Comparison of ENCODE assay signal across 9 mouse cellular contexts in genomic region chr13:91478011-91478410, GRCm38 (mm10). TPM values are rescaled to one million over a fixed set of nuclear protein-coding genes. Genes with fewer than 3 reads are reported as not detected.
DNase-seq lines count a peak whose midpoint lies in the region; ATAC-seq and TF ChIP-seq lines count a peak whose summit lies in the region.
"Had no signal": no experiment of that assay in that cellular context is flagged by ENCODE, and none has a peak within 500 bp of the region (broad histone marks: within the 10 kb centered on the region; RNA-seq: fewer than 3 reads in every experiment).

No protein-coding gene starts in this region.

- 0 out of 2 replicates have a peak overlapping the region, but pooled peaks have one; percentile 50 for H3K27ac ChIP-seq in kidney, adult 2 months (ENCODE audit: insufficient read depth, low read depth, low read length)
- no peak overlapping the region for H3K27ac ChIP-seq in kidney, embryonic 15.5 days
- H3K27ac ChIP-seq in brown adipose tissue, adult 24 weeks (replicated peaks; ENCODE audit: low read depth, low read length): no peak overlapping the region
- no peak overlapping the region for H3K27ac ChIP-seq in midbrain, embryonic 15.5 days
- H3K27ac ChIP-seq: liver, embryonic 15.5 days had no signal

- H3K4me1 ChIP-seq in kidney, adult 2 months (ENCODE audit: control insufficient read depth, insufficient read depth, low read length): peaks cover 6% of the 10 kb centered on the region
- H3K4me1 ChIP-seq in kidney, embryonic 15.5 days: 0 out of 2 replicates have a peak, but pooled peaks cover 3% of the 10 kb centered on the region
- H3K4me1 ChIP-seq in brown adipose tissue, adult 24 weeks (ENCODE audit: control insufficient read depth, insufficient read depth, insufficient read length, low read length): no peaks in the 10 kb centered on the region; the same call in 1 of the 2 replicates
- peaks cover 10% of the 10 kb centered on the region for H3K4me1 ChIP-seq in midbrain, embryonic 15.5 days

- H3K9me3 ChIP-seq in kidney, embryonic 15.5 days (replicated peaks): no peaks in the 10 kb centered on the region
- H3K9me3 ChIP-seq in midbrain, embryonic 15.5 days: no peaks in the 10 kb centered on the region
- H3K9me3 ChIP-seq: liver, embryonic 15.5 days had no signal

- WGBS in kidney, adult 2 months: 22% methylated on average over 4 of the region's 4 CpGs
- WGBS in kidney, embryonic 15.5 days: 55% methylated on average over 3 of the region's 4 CpGs
- WGBS in midbrain, embryonic 15.5 days: 28% methylated on average over 4 of the region's 4 CpGs

- no peak for TF ChIP-seq CTCF in kidney, adult 2 months (conservative IDR thresholded peaks at IDR 0.05; ENCODE audit: insufficient read depth, insufficient read length, low read depth, low read length)

- no peak for ATAC-seq in kidney, embryonic 15.5 days (replicated peaks; ENCODE audit: low FRiP score)
- ATAC-seq in midbrain, embryonic 15.5 days (replicated peaks): peak; percentile 55

- peak; percentile 92 for DNase-seq in kidney, adult 2 months
- peak; percentile 68 for DNase-seq in gastrocnemius, postnatal 25 days
- peak; percentile 71 for DNase-seq in kidney, postnatal 14 days
- DNase-seq in urinary bladder, adult 2 months (ENCODE audit: low spot score): no peak
- DNase-seq in B cell, adult 2 months: no peak

- no peaks in the 10 kb centered on the region for H3K36me3 ChIP-seq in kidney, adult 2 months (ENCODE audit: control insufficient read depth, insufficient read depth, low read length)
- H3K36me3 ChIP-seq in kidney, embryonic 15.5 days: no peaks in the 10 kb centered on the region
- H3K36me3 ChIP-seq in midbrain, embryonic 15.5 days (replicated peaks): no peaks in the 10 kb centered on the region
- H3K36me3 ChIP-seq: liver, embryonic 15.5 days had no signal

- no peak overlapping the region for H3K4me2 ChIP-seq in kidney, embryonic 15.5 days
- H3K4me2 ChIP-seq in midbrain, embryonic 15.5 days: no peak overlapping the region
- H3K4me2 ChIP-seq: liver, embryonic 15.5 days had no signal

- H3K27me3 ChIP-seq in kidney, adult 2 months (replicated peaks; ENCODE audit: control insufficient read depth, insufficient read depth, low read length): no peaks in the 10 kb centered on the region
- no peaks in the 10 kb centered on the region for H3K27me3 ChIP-seq in kidney, embryonic 15.5 days
- no peaks in the 10 kb centered on the region for H3K27me3 ChIP-seq in midbrain, embryonic 15.5 days (replicated peaks)
- H3K27me3 ChIP-seq: liver, embryonic 15.5 days had no signal

- no peak for TF ChIP-seq POLR2A in kidney, adult 2 months (IDR thresholded peaks at IDR 0.05; ENCODE audit: low read depth, low read length)

- no peak overlapping the region for H3K4me3 ChIP-seq in kidney, adult 2 months (ENCODE audit: insufficient read depth, low read depth, low read length)
- H3K4me3 ChIP-seq in kidney, embryonic 15.5 days (replicated peaks): no peak overlapping the region
- H3K4me3 ChIP-seq in brown adipose tissue, adult 24 weeks (ENCODE audit: insufficient read depth, low read depth, low read length): peak overlapping the region; percentile 46; the same call in 1 of the 2 replicates
- H3K4me3 ChIP-seq in midbrain, embryonic 15.5 days: no peak overlapping the region
- H3K4me3 ChIP-seq: liver, embryonic 15.5 days had no signal

- H3K9ac ChIP-seq in kidney, embryonic 15.5 days: no peak overlapping the region
- H3K9ac ChIP-seq in midbrain, embryonic 15.5 days: no peak overlapping the region
- H3K9ac ChIP-seq: liver, embryonic 15.5 days had no signal

RNA-seq across cellular contexts. Expression of gene Ssbp2, which starts 17.9 kb away (rescaled TPM):
- polyA plus RNA-seq in kidney, adult 2 months (2012; rRNA removed): 18.1 and 19.4 TPM in 2 replicates
- 123 and 125 TPM in 2 replicates for polyA plus RNA-seq in kidney, embryonic 15.5 days (2015; fragmentation: Nextera tagmentation; extraction: Ambion mirVana)
- polyA plus RNA-seq in brown adipose tissue, adult 24 weeks (2012; ENCODE audit: insufficient read depth, insufficient read length, missing spikeins): 19.2 and 23.7 TPM in 2 replicates
- total RNA-seq in gastrocnemius, postnatal 25 days (2021): 10 to 100 TPM; 13.7 to 20.0 TPM
- 259 and 280 TPM in 2 replicates for polyA plus RNA-seq in midbrain, embryonic 15.5 days (2015; fragmentation: Nextera tagmentation; extraction: Ambion mirVana)
- 74.8 and 92.7 TPM in 2 replicates for polyA plus RNA-seq in urinary bladder, adult 2 months (2012; rRNA removed)

Comparison
In these comparisons a context has a peak if more than half of its experiments do, and no peak if none do; other contexts are left out.
1. DNase-seq: peak in kidney, adult 2 months (single experiment), gastrocnemius, postnatal 25 days (single experiment) and kidney, postnatal 14 days (single experiment); none in urinary bladder, adult 2 months (single experiment) and B cell, adult 2 months (0 of 2).